Mouse (Mus musculus) liver, embryonic 12.5 days (tissue): Measurements from ENCODE around the gene Papss1. TPM values are rescaled to one million over a fixed set of nuclear protein-coding genes. Genes with fewer than 3 reads are reported as not detected.

Source experiments
- polyA plus RNA-seq: library from polyadenylated mRNA; unstranded; fragments of >200 nt; fragmentation: Nextera tagmentation; extraction: Ambion mirVana; gene quantifications from 2 replicates; pipeline ENCODE4 v1.2.1, GENCODE M21; 2016

The Papss1 gene
- polyA plus RNA-seq, 1 experiment from 2014 or later: 15.1 TPM

Other genes with a start within 250 kb of the Papss1 start
- gene Sgms2, start 73.4 kb upstream of the Papss1 start, polyA plus RNA-seq: 2.0 and 2.3 TPM in 2 replicates